Mouse (Mus musculus): ENCODE measurements around the gene Ciita. TPM values are rescaled to one million over a fixed set of nuclear protein-coding genes. Genes with fewer than 3 reads are reported as not detected.

Gene Ciita
- total RNA-seq, 2 experiments from 2014 or later: 0.14 to 0.22 TPM

GRCm38 (mm10) chr16:10542266-10542665 is 62.4 kb downstream of the Ciita start:
- intact Hi-C loops (cut with DNase I; ENCODE audit: low total_unique reads): no loop called here
- no peak for DNase-seq

- DNase-seq: peak; percentile 94
- intact Hi-C loops (cut with DNase I; ENCODE audit: low total_unique reads): no loop called here
Observed at GRCm38 (mm10) chr16:10542698-10543365, 63.0 kb downstream of the Ciita start, which contains the start of gene Dexi. Dexi (minus strand) TSS chr16:10543054.

- intact Hi-C loops (cut with DNase I; ENCODE audit: low total_unique reads): no loop called here
- DNase-seq: peak; percentile 97
Observed at GRCm38 (mm10) chr16:10544995-10545622, 65.2 kb downstream of the Ciita start, which contains the start of gene Clec16a. Clec16a (plus strand) TSS chr16:10545339.

- no peak for DNase-seq
- intact Hi-C loops (cut with DNase I; ENCODE audit: low total_unique reads): no loop called here
Observed at GRCm38 (mm10) chr16:10546865-10547264, 67.0 kb downstream of the Ciita start.

- intact Hi-C loops (cut with DNase I; ENCODE audit: low total_unique reads): no loop called here
- DNase-seq: no peak
Observed at GRCm38 (mm10) chr16:10548938-10549337, 69.1 kb downstream of the Ciita start.

GRCm38 (mm10) chr16:10549600-10549999 is 69.7 kb downstream of the Ciita start:
- intact Hi-C loops (cut with DNase I; ENCODE audit: low total_unique reads): no loop called here
- DNase-seq: no peak

- intact Hi-C loops (cut with DNase I; ENCODE audit: low total_unique reads): no loop called here
- no peak for DNase-seq
Observed at GRCm38 (mm10) chr16:10551592-10551991, 71.7 kb downstream of the Ciita start.

- no peak for DNase-seq
- intact Hi-C loops (cut with DNase I; ENCODE audit: low total_unique reads): no loop called here
Observed at GRCm38 (mm10) chr16:10553858-10554257, 74.0 kb downstream of the Ciita start.

- no peak for DNase-seq
- intact Hi-C loops (cut with DNase I; ENCODE audit: low total_unique reads): no loop called here
Observed at GRCm38 (mm10) chr16:10559991-10560390, 80.1 kb downstream of the Ciita start.

- peak; percentile 64 for DNase-seq
- intact Hi-C loops (cut with DNase I; ENCODE audit: low total_unique reads): loop anchor here (5.0 kb wide), 1 partner anchor 222 kb away; the partner anchor contains the start of genes Socs1 and Tnp2
Observed at GRCm38 (mm10) chr16:10565278-10565885, 85.5 kb downstream of the Ciita start.

GRCm38 (mm10) chr16:10567153-10567552 is 87.3 kb downstream of the Ciita start:
- intact Hi-C loops (cut with DNase I; ENCODE audit: low total_unique reads): loop anchor here (5.0 kb wide), 1 partner anchor 220 kb away; the partner anchor contains the start of genes Socs1 and Tnp2
- DNase-seq: no peak

- no peak for DNase-seq
- intact Hi-C loops (cut with DNase I; ENCODE audit: low total_unique reads): loop anchor here (5.0 kb wide), 2 partner anchors 217 to 297 kb away; partner anchors contain the start of genes Socs1 and Tnp2
Observed at GRCm38 (mm10) chr16:10569809-10570395, 90.0 kb downstream of the Ciita start.

GRCm38 (mm10) chr16:10570708-10571107 is 90.8 kb downstream of the Ciita start:
- peak; percentile 52 for DNase-seq
- intact Hi-C loops (cut with DNase I; ENCODE audit: low total_unique reads): loop anchor here (5.0 kb wide), 1 partner anchor 297 kb away; no protein-coding TSS in a partner anchor

GRCm38 (mm10) chr16:10571820-10572219 is 92.0 kb downstream of the Ciita start:
- no peak for DNase-seq

GRCm38 (mm10) chr16:10574936-10575335 is 95.1 kb downstream of the Ciita start:
- intact Hi-C loops (cut with DNase I; ENCODE audit: low total_unique reads): loop anchor here (5.0 kb wide), 1 partner anchor 292 kb away; no protein-coding TSS in a partner anchor
- DNase-seq: no peak

More at GRCm38 (mm10) chr16:10571820-10572219, 92.0 kb downstream of the Ciita start:
- intact Hi-C loops (cut with DNase I; ENCODE audit: low total_unique reads): loop anchor here (5.0 kb wide), 1 partner anchor 295 kb away; no protein-coding TSS in a partner anchor

- no peak for DNase-seq
- intact Hi-C loops (cut with DNase I; ENCODE audit: low total_unique reads): no loop called here
Observed at GRCm38 (mm10) chr16:10575915-10576314, 96.1 kb downstream of the Ciita start.

- intact Hi-C loops (cut with DNase I; ENCODE audit: low total_unique reads): no loop called here
- DNase-seq: no peak
Observed at GRCm38 (mm10) chr16:10577548-10577947, 97.7 kb downstream of the Ciita start.
